9 mouse cellular contexts compared by ENCODE assay signal in the genomic region with DNA sequence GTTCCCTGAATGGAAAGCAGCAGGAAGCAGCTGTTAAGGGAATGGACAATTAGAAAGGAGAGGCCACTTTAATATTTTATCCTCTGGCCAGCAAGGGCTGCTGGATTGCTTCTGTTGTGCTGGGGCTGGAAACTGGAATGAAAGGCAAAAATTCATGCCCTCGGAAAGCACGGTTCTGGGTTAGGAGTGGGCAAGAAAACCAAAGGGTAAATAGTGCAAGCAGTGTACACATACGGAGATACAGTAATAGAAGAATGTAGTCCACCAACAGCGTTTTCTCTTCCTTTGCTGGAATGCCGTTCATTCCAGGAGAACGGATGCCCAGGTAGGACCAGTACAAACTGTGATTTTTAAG. TPM values are rescaled to one million over a fixed set of nuclear protein-coding genes. Genes with fewer than 3 reads are reported as not detected.
A peak's percentile ranks its signal among the peaks of the same experiment; 100 is the strongest.
DNase-seq lines count a peak whose midpoint lies in the region; ATAC-seq lines count a peak whose summit lies in the region.
"Had no signal": no experiment of that assay in that cellular context is flagged by ENCODE, and none has a peak within 500 bp of the region (broad histone marks: within the 10 kb centered on the region; RNA-seq: fewer than 3 reads in every experiment).

No protein-coding gene starts in this region.

- no peaks in the 10 kb centered on the region for H3K27me3 ChIP-seq in heart, embryonic 16.5 days (ENCODE audit: control insufficient read depth, insufficient read depth, low read length)
- no peaks in the 10 kb centered on the region for H3K27me3 ChIP-seq in heart, embryonic 10.5 days (ENCODE audit: insufficient read depth, poor library complexity, severe bottlenecking)
- H3K27me3 ChIP-seq in neural tube, embryonic 12.5 days (replicated peaks): no peaks in the 10 kb centered on the region
- H3K27me3 ChIP-seq in limb, embryonic 13.5 days: no peaks in the 10 kb centered on the region

- DNase-seq in heart, embryonic 10.5 days (ENCODE audit: low spot score): no peak
- DNase-seq in neural tube, embryonic 10.5 days (ENCODE audit: extremely low spot score, low spot score): no peak
- DNase-seq in right cerebral cortex, postnatal 36 days (ENCODE audit: low spot score in 2 of 2): no peak
- DNase-seq in spleen, postnatal 4 days (ENCODE audit: low spot score in 2 of 2): no peak
- DNase-seq: liver; thymus, adult 18-20 months had no signal

- H3K9ac ChIP-seq in heart, embryonic 16.5 days (ENCODE audit: low read length): peak overlapping the region; percentile 45; the same call in 1 of the 2 replicates
- H3K9ac ChIP-seq in neural tube, embryonic 12.5 days: no peak overlapping the region
- no peak overlapping the region for H3K9ac ChIP-seq in limb, embryonic 13.5 days

- no peak for ATAC-seq in heart, embryonic 16.5 days (replicated peaks; ENCODE audit: extremely low read depth, insufficient read depth, low FRiP score)
- peak; percentile 12; the same call in 1 of the 2 replicates for ATAC-seq in neural tube, embryonic 12.5 days (ENCODE audit: low FRiP score, low read depth)
- ATAC-seq in limb, embryonic 13.5 days (ENCODE audit: low FRiP score, low read depth): no peak

- 46% methylated on average over 6 of the region's 6 CpGs for WGBS in heart, embryonic 16.5 days
- WGBS in heart, embryonic 10.5 days: 86% methylated on average over 6 of the region's 6 CpGs
- 69% methylated on average over 6 of the region's 6 CpGs for WGBS in neural tube, embryonic 12.5 days
- WGBS in limb, embryonic 13.5 days: 67% methylated on average over 6 of the region's 6 CpGs

- peak overlapping the region; percentile 53 for H3K4me2 ChIP-seq in heart, embryonic 16.5 days (ENCODE audit: low read depth, low read length)
- H3K4me2 ChIP-seq in neural tube, embryonic 12.5 days (replicated peaks): no peak overlapping the region
- H3K4me2 ChIP-seq in limb, embryonic 13.5 days (replicated peaks): no peak overlapping the region

- H3K36me3 ChIP-seq in heart, embryonic 16.5 days (ENCODE audit: control insufficient read depth, insufficient read depth): no peaks in the 10 kb centered on the region
- no peaks in the 10 kb centered on the region for H3K36me3 ChIP-seq in heart, embryonic 10.5 days
- H3K36me3 ChIP-seq in neural tube, embryonic 12.5 days: no peaks in the 10 kb centered on the region
- H3K36me3 ChIP-seq in limb, embryonic 13.5 days: no peaks in the 10 kb centered on the region

- H3K27ac ChIP-seq in heart, embryonic 16.5 days (ENCODE audit: low read length): peak overlapping the region; percentile 88
- H3K27ac ChIP-seq in heart, embryonic 10.5 days: no peak overlapping the region
- H3K27ac ChIP-seq in neural tube, embryonic 12.5 days: no peak overlapping the region
- peak overlapping the region; percentile 79 for H3K27ac ChIP-seq in limb, embryonic 13.5 days

- H3K4me1 ChIP-seq in heart, embryonic 16.5 days (ENCODE audit: control insufficient read depth, insufficient read depth, low read length): peaks cover 27% of the 10 kb centered on the region
- peaks cover 10% of the 10 kb centered on the region; the same call in 1 of the 2 replicates for H3K4me1 ChIP-seq in heart, embryonic 10.5 days
- H3K4me1 ChIP-seq in neural tube, embryonic 12.5 days: peaks cover 5% of the 10 kb centered on the region; the same call in 1 of the 2 replicates
- peaks cover 31% of the 10 kb centered on the region for H3K4me1 ChIP-seq in limb, embryonic 13.5 days

- H3K9me3 ChIP-seq in heart, embryonic 16.5 days (replicated peaks; ENCODE audit: control insufficient read depth, low read length): peaks cover 3% of the 10 kb centered on the region; the same call in 1 of the 2 replicates
- H3K9me3 ChIP-seq in heart, embryonic 10.5 days: 0 out of 2 replicates have a peak, but pooled peaks cover 5% of the 10 kb centered on the region
- no peaks in the 10 kb centered on the region; the same call in 1 of the 2 replicates for H3K9me3 ChIP-seq in neural tube, embryonic 12.5 days
- peaks cover 25% of the 10 kb centered on the region for H3K9me3 ChIP-seq in limb, embryonic 13.5 days

- H3K4me3 ChIP-seq in heart, embryonic 16.5 days (ENCODE audit: low read length): no peak overlapping the region
- H3K4me3 ChIP-seq in heart, embryonic 10.5 days: no peak overlapping the region
- no peak overlapping the region for H3K4me3 ChIP-seq in neural tube, embryonic 12.5 days
- no peak overlapping the region for H3K4me3 ChIP-seq in limb, embryonic 13.5 days

RNA-seq across cellular contexts. Expression of a gene that starts 50.8 kb away (rescaled TPM):
- polyA plus RNA-seq in heart, embryonic 16.5 days (2015; fragmentation: Nextera tagmentation; extraction: Ambion mirVana): 89.4 and 103 TPM in 2 replicates
- polyA plus RNA-seq in heart, embryonic 10.5 days (2016; fragmentation: Nextera tagmentation; extraction: Ambion mirVana): 120 and 122 TPM in 2 replicates
- 118 and 137 TPM in 2 replicates for polyA plus RNA-seq in neural tube, embryonic 12.5 days (2016; fragmentation: Nextera tagmentation; extraction: Ambion mirVana)
- 134 and 136 TPM in 2 replicates for polyA plus RNA-seq in limb, embryonic 13.5 days (2015; fragmentation: Nextera tagmentation; extraction: Ambion mirVana)

Comparison
In these comparisons a context has a peak if more than half of its experiments do, and no peak if none do; other contexts are left out.
1. H3K27ac ChIP-seq: peak in heart, embryonic 16.5 days (single experiment) and limb, embryonic 13.5 days (single experiment); none in heart, embryonic 10.5 days (single experiment) and neural tube, embryonic 12.5 days (single experiment).